Mouse (Mus musculus) stomach, postnatal 0 days (tissue): Measurements from ENCODE around the gene Pola1.

ENCODE experiments used
- CTCF ChIP-seq: IDR thresholded peaks from 2 replicates; pipeline ENCODE4 v1.5.1; 2016; ENCODE audit warnings: antibody characterized with exemption, low read depth, mild to moderate bottlenecking, moderate library complexity
- EP300 ChIP-seq: optimal IDR thresholded peaks from 2 replicates; pipeline ENCODE3; 2016; ENCODE audit warnings: antibody characterized with exemption

- TF ChIP-seq EP300 (no peak), CTCF (no peak)
Measured at GRCm38 (mm10) chrX:93300183-93300815, 331.7 kb downstream of the Pola1 start.
